Mouse (Mus musculus) stomach, embryonic 15.5 days (tissue): Measurements from ENCODE around the gene Sit1. TPM values are rescaled to one million over a fixed set of nuclear protein-coding genes. Genes with fewer than 3 reads are reported as not detected.

Experiments used
- ATAC-seq: fragments of 200-750 bp; cut with Nextera tagmentation; 2 replicates; pipeline ENCODE4 v1.8.0; 2017; ENCODE audit warnings: low read depth, moderate number of reproducible peaks, moderate TSS enrichment; ENCODE audit not compliant: insufficient read depth, low FRiP score
- H3K27ac ChIP-seq: fragments of 300-500 bp; sonication (generic); 2 replicates; pipeline ENCODE4 v1.5.1; 2015; ENCODE audit warnings: mild to moderate bottlenecking, inconsistent platforms
- H3K27me3 ChIP-seq: fragments of 300-500 bp; sonication (generic); replicated peaks from 2 replicates; pipeline ENCODE4 v1.6.1; 2015; ENCODE audit warnings: inconsistent platforms
- H3K36me3 ChIP-seq: fragments of 300-500 bp; sonication (generic); 2 replicates; pipeline ENCODE4 v1.6.1; 2015; ENCODE audit warnings: inconsistent platforms
- H3K4me1 ChIP-seq: fragments of 300-500 bp; sonication (generic); 2 replicates; pipeline ENCODE4 v1.6.1; 2015; ENCODE audit warnings: inconsistent platforms
- H3K4me2 ChIP-seq: fragments of 300-500 bp; sonication (generic); 2 replicates; pipeline ENCODE4 v1.6.1; 2015; ENCODE audit warnings: mild to moderate bottlenecking, inconsistent platforms
- H3K4me3 ChIP-seq: fragments of 300-500 bp; sonication (generic); replicated peaks from 2 replicates; pipeline ENCODE4 v1.5.1; 2015; ENCODE audit warnings: inconsistent platforms
- H3K9ac ChIP-seq: fragments of 300-500 bp; sonication (generic); 2 replicates; pipeline ENCODE4 v1.6.1; 2015; ENCODE audit warnings: inconsistent platforms
- H3K9me3 ChIP-seq: fragments of 300-500 bp; sonication (generic); 2 replicates; pipeline ENCODE4 v1.6.1; 2016; ENCODE audit warnings: inconsistent platforms
- WGBS: fragments of 180-500 bp; shearing (Covaris S2); methylation state at CpG from one replicate; pipeline ENCODE4 v1.1.7; 2015; 5-methylcytosine and 5-hydroxymethylcytosine counted together
- polyA plus RNA-seq: library from polyadenylated mRNA; unstranded; fragments of >200 nt; fragmentation: Nextera tagmentation; extraction: Ambion mirVana; gene quantifications from 2 replicates; pipeline ENCODE4 v1.2.1, GENCODE M21; 2015

The Sit1 gene
- polyA plus RNA-seq = not detected in 2 replicates

- WGBS = 56% methylated on average over 12 of the region's 12 CpGs
- Histone ChIP-seq H3K9me3 (no peaks in the 10 kb centered on the region), H3K27ac (no peak within 1 kb of the TSS), H3K9ac (no peak within 1 kb of the TSS), H3K4me3 (no peak within 1 kb of the TSS), H3K36me3 (no peaks in the 10 kb centered on the region), H3K4me2 (no peak within 1 kb of the TSS), H3K27me3 (no peaks in the 10 kb centered on the region), H3K4me1 (no peaks in the 10 kb centered on the region)
- ATAC-seq = no peak
These were observed at the start of gene Sit1 for GRCm38 (mm10) chr4:43483535-43484091. Gene Sit1 (minus strand): TSS chr4:43483734.

- Histone ChIP-seq H3K9me3 (no peaks in the 10 kb centered on the region), H3K4me2 (no peak overlapping the region), H3K4me1 (no peaks in the 10 kb centered on the region), H3K27me3 (no peaks in the 10 kb centered on the region), H3K4me3 (no peak overlapping the region), H3K36me3 (peaks cover 65% of the 10 kb centered on the region), H3K27ac (no peak overlapping the region), H3K9ac (no peak overlapping the region)
- no peak for ATAC-seq
- 84% methylated on average over 9 of the region's 9 CpGs for WGBS
These were observed 49.7 kb upstream of the Sit1 start for GRCm38 (mm10) chr4:43533270-43533669.

GRCm38 (mm10) chr4:43530581-43530980 is 47.0 kb upstream of the Sit1 start:
- Histone ChIP-seq H3K36me3 (peaks cover 41% of the 10 kb centered on the region), H3K9ac (no peak overlapping the region), H3K4me3 (no peak overlapping the region), H3K4me1 (no peaks in the 10 kb centered on the region), H3K9me3 (no peaks in the 10 kb centered on the region), H3K4me2 (no peak overlapping the region), H3K27ac (no peak overlapping the region), H3K27me3 (no peaks in the 10 kb centered on the region)
- no peak for ATAC-seq
- WGBS = 13% methylated on average over 7 of the region's 7 CpGs

GRCm38 (mm10) chr4:43530081-43530501 is 46.6 kb upstream of the Sit1 start:
- no peak overlapping the region; the same call in 1 of the 2 replicates for H3K27ac ChIP-seq
- H3K9me3 ChIP-seq = no peaks in the 10 kb centered on the region
- no peaks in the 10 kb centered on the region for H3K4me1 ChIP-seq
- H3K4me3 ChIP-seq = no peak overlapping the region
- H3K4me2 ChIP-seq = no peak overlapping the region; the same call in 1 of the 2 replicates
- H3K9ac ChIP-seq = no peak overlapping the region
- H3K36me3 ChIP-seq = peaks cover 36% of the 10 kb centered on the region
- H3K27me3 ChIP-seq = no peaks in the 10 kb centered on the region
- 42% methylated on average over 8 of the region's 8 CpGs for WGBS
- ATAC-seq = no peak

- WGBS = 85% methylated on average over 9 of the region's 9 CpGs
- ATAC-seq = no peak
- H3K9me3 ChIP-seq = no peaks in the 10 kb centered on the region
- peaks cover 23% of the 10 kb centered on the region for H3K36me3 ChIP-seq
- no peak overlapping the region for H3K4me2 ChIP-seq
- H3K4me1 ChIP-seq = peaks cover 6% of the 10 kb centered on the region; the same call in 1 of the 2 replicates
- H3K27ac ChIP-seq = no peak overlapping the region
- H3K4me3 ChIP-seq = no peak overlapping the region
- no peak overlapping the region for H3K9ac ChIP-seq
- no peaks in the 10 kb centered on the region for H3K27me3 ChIP-seq
These were observed 45.0 kb upstream of the Sit1 start for GRCm38 (mm10) chr4:43528487-43528886.

GRCm38 (mm10) chr4:43527880-43528279 is 44.3 kb upstream of the Sit1 start:
- Histone ChIP-seq H3K9ac (no peak overlapping the region), H3K4me1 (peaks cover 10% of the 10 kb centered on the region; the same call in 1 of the 2 replicates), H3K36me3 (peaks cover 17% of the 10 kb centered on the region), H3K9me3 (no peaks in the 10 kb centered on the region), H3K4me3 (no peak overlapping the region), H3K27ac (no peak overlapping the region), H3K27me3 (no peaks in the 10 kb centered on the region), H3K4me2 (no peak overlapping the region)
- WGBS = 66% methylated on average over 5 of the region's 5 CpGs
- no peak for ATAC-seq

GRCm38 (mm10) chr4:43519956-43520355 is 36.4 kb upstream of the Sit1 start:
- Histone ChIP-seq H3K27me3 (no peaks in the 10 kb centered on the region), H3K4me2 (peak overlapping the region; percentile 82), H3K4me3 (peak overlapping the region; percentile 46), H3K9me3 (no peaks in the 10 kb centered on the region), H3K27ac (no peak overlapping the region; the same call in 1 of the 2 replicates), H3K36me3 (no peaks in the 10 kb centered on the region), H3K9ac (no peak overlapping the region), H3K4me1 (peaks cover 27% of the 10 kb centered on the region)
- 14% methylated on average over 6 of the region's 6 CpGs for WGBS
- no peak for ATAC-seq

GRCm38 (mm10) chr4:43519551-43519950 is 36.0 kb upstream of the Sit1 start:
- H3K4me1 ChIP-seq = peaks cover 27% of the 10 kb centered on the region
- WGBS = 28% methylated on average over 10 of the region's 10 CpGs
- no peak overlapping the region for H3K9ac ChIP-seq

GRCm38 (mm10) chr4:43515764-43516708 is 32.5 kb upstream of the Sit1 start:
- WGBS = 66% methylated on average over 11 of the region's 11 CpGs
- Histone ChIP-seq H3K36me3 (no peaks in the 10 kb centered on the region), H3K27ac (no peak overlapping the region), H3K4me3 (no peak overlapping the region), H3K9ac (no peak overlapping the region), H3K4me2 (no peak overlapping the region), H3K9me3 (no peaks in the 10 kb centered on the region), H3K27me3 (no peaks in the 10 kb centered on the region), H3K4me1 (peaks cover 6% of the 10 kb centered on the region)
- ATAC-seq = no peak

More at GRCm38 (mm10) chr4:43519551-43519950, 36.0 kb upstream of the Sit1 start:
- H3K4me3 ChIP-seq = peak overlapping the region; percentile 46
- H3K27me3 ChIP-seq = no peaks in the 10 kb centered on the region
- no peaks in the 10 kb centered on the region for H3K36me3 ChIP-seq
- H3K9me3 ChIP-seq = no peaks in the 10 kb centered on the region
- no peak overlapping the region for H3K27ac ChIP-seq
- no peak for ATAC-seq
- peak overlapping the region; percentile 82 for H3K4me2 ChIP-seq

- WGBS = 70% methylated on average over 4 of the region's 4 CpGs
- Histone ChIP-seq H3K4me2 (no peak overlapping the region), H3K9me3 (no peaks in the 10 kb centered on the region), H3K4me1 (peaks cover 7% of the 10 kb centered on the region), H3K9ac (no peak overlapping the region), H3K36me3 (no peaks in the 10 kb centered on the region), H3K27ac (no peak overlapping the region), H3K4me3 (no peak overlapping the region), H3K27me3 (no peaks in the 10 kb centered on the region)
- no peak for ATAC-seq
These were observed 30.3 kb upstream of the Sit1 start for GRCm38 (mm10) chr4:43513791-43514190.

GRCm38 (mm10) chr4:43513300-43513699 is 29.8 kb upstream of the Sit1 start:
- Histone ChIP-seq H3K36me3 (no peaks in the 10 kb centered on the region), H3K4me2 (no peak overlapping the region), H3K27ac (no peak overlapping the region), H3K4me3 (no peak overlapping the region), H3K9me3 (no peaks in the 10 kb centered on the region), H3K27me3 (no peaks in the 10 kb centered on the region), H3K4me1 (peaks cover 10% of the 10 kb centered on the region), H3K9ac (no peak overlapping the region)
- 86% methylated on average over 4 of the region's 4 CpGs for WGBS
- ATAC-seq = no peak

GRCm38 (mm10) chr4:43512653-43513052 is 29.1 kb upstream of the Sit1 start:
- no peak for ATAC-seq
- H3K4me2 ChIP-seq = no peak overlapping the region
- no peaks in the 10 kb centered on the region for H3K9me3 ChIP-seq
- peaks cover 15% of the 10 kb centered on the region for H3K4me1 ChIP-seq
- H3K4me3 ChIP-seq = no peak overlapping the region
- H3K27ac ChIP-seq = no peak overlapping the region
- no peak overlapping the region for H3K9ac ChIP-seq
- no peaks in the 10 kb centered on the region for H3K36me3 ChIP-seq
- 65% methylated on average over 7 of the region's 7 CpGs for WGBS
- no peaks in the 10 kb centered on the region for H3K27me3 ChIP-seq
